Mouse (Mus musculus): ENCODE results near the gene Xdh. TPM values are rescaled to one million over a fixed set of nuclear protein-coding genes. Genes with fewer than 3 reads are reported as not detected.
"Not testable (repeated sequence)": the region's sequence is repeated elsewhere in the genome, so short reads cannot be mapped to it uniquely, and the experiment has no call there.

Xdh gene
- polyA plus RNA-seq, 1 experiment from 2014 or later, result 0.52 TPM

DNA sequence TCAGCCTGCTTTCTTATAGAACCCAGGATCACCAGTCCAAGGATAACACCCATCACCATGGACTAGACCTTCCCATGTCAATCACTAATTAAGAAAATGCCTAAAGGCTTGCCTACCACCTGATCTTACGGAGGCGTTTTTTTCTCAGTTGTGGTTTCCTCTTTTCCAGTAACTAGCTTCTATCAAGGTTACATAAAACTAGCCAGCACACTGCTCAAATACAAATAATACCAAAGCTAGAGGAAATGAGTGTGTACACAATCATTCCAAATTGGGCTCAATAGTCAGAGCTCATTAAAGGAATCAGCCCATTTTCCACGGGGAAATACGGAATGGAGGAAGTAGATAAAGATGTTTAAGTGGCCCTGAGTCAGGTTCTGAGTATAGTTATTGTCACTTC is 74.7 kb downstream of the Xdh start:
- no peak overlapping the region for H3K4me2 ChIP-seq
- H3K9me3 ChIP-seq, result no peaks in the 10 kb centered on the region
- no peak for ATAC-seq (ENCODE audit: low read depth)
- H3K9ac ChIP-seq, result no peak overlapping the region
- no peaks in the 10 kb centered on the region for H3K36me3 ChIP-seq
- H3K27ac ChIP-seq (replicated peaks), result no peak overlapping the region
- no peaks in the 10 kb centered on the region for H3K27me3 ChIP-seq
- H3K4me3 ChIP-seq, result no peak overlapping the region
- WGBS, result 93% methylated on average over 4 of the region's 4 CpGs
- H3K4me1 ChIP-seq (replicated peaks), result no peaks in the 10 kb centered on the region

DNA sequence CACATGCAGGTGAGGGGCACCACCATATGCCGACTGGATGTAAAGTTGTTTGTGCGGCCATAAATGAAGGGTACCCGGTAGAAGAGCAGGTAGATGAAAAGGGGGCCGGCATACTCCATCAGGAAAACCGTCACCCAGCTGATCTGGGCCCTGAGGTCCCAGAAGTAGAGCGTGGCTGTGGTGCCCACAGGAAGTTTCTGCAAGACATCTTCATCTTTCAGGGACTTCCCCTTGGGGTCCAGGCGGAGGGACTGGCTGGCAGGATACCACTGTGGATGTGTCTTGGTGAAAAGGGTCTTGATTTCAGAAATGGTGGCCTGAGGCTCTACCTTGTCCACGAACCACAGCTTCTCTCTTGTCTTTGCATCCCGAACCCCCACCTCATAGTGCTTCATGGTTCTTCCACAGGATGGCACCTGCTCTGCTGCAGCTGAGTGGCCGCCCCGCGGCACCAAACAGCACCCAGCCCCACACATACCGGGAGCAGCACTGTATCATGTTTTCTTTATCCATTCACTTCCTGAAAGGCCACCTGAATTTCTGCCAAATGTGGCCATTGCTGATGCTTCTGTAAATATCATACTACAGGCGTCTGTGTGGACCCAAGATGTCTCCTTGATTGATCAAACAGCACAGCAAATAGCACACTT is 78.9 kb downstream of the Xdh start:
- WGBS, result 95% methylated on average over 14 of the region's 14 CpGs
- no peak for ATAC-seq (ENCODE audit: low read depth)
- Histone ChIP-seq H3K36me3 (no peaks in the 10 kb centered on the region), H3K27me3 (no peaks in the 10 kb centered on the region), H3K4me3 (no peak overlapping the region), H3K9me3 (no peaks in the 10 kb centered on the region), H3K4me1 (replicated peaks) (no peaks in the 10 kb centered on the region), H3K9ac (no peak overlapping the region), H3K27ac (replicated peaks) (no peak overlapping the region), H3K4me2 (no peak overlapping the region)

DNA sequence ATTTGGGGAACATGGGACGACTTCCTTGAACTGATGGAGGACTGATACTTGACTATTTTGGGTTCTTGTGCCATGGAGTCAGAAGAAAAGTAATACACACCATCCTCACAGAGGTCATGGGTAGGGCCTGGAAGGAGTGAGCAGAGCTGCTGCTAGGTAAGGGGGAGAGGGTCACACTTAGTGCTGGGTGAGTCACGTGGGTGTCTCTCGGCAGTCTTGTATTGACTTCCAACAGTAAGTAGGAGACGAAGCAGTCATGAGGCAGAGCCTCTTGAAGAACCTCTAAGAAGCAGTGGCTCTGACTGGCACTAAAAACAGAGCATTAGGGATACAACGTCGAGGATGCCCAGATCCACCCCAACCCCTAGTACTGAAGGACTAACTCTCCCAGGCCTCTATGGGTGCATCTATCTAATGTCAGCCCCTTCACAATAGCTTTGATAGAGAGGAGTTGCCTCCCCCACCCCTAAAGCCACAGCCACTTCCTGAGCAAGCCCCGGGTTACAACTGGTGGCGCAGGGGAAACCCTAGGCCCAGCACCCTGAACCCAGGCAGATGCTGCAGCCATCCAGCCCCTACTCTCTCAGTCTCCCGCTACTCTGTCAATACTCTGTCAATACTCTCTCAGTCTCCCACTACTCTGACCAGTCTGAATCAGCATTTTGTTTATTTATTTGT is 80.8 kb downstream of the Xdh start:
- H3K4me1 ChIP-seq (replicated peaks), result no peaks in the 10 kb centered on the region
- ATAC-seq (ENCODE audit: low read depth), result no peak
- no peaks in the 10 kb centered on the region for H3K27me3 ChIP-seq
- no peaks in the 10 kb centered on the region for H3K36me3 ChIP-seq
- no peak overlapping the region for H3K9ac ChIP-seq
- no peak overlapping the region for H3K4me2 ChIP-seq
- no peak overlapping the region for H3K4me3 ChIP-seq
- no peak overlapping the region for H3K27ac ChIP-seq (replicated peaks)
- H3K9me3 ChIP-seq, result no peaks in the 10 kb centered on the region
- 95% methylated on average over 9 of the region's 9 CpGs for WGBS

DNA sequence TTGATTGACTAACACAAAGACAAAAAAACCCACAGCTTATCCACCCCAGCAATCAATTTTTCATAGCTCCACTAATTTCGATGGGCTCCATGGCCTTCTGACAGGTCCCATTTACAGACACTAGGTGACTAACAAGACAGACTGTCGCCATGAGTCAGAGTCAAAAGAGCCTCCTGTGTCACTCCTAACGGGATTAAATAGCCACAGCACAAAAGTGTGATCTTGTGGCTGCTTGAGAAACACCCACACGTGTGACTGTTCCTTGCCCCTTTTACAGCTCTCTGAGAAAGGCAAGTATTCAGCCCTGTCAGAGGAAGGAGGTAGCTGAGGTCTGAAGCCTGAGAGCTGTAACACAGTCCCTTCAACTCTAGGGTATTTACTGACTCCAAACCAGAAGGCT is 96.3 kb downstream of the Xdh start:
- Histone ChIP-seq H3K4me2 (no peak overlapping the region), H3K9me3 (0 out of 2 replicates have a peak, but pooled peaks cover 5% of the 10 kb centered on the region), H3K9ac (no peak overlapping the region), H3K27ac (replicated peaks) (no peak overlapping the region), H3K36me3 (no peaks in the 10 kb centered on the region), H3K4me1 (replicated peaks) (no peaks in the 10 kb centered on the region), H3K4me3 (no peak overlapping the region), H3K27me3 (no peaks in the 10 kb centered on the region)
- ATAC-seq (ENCODE audit: low read depth), result no peak
- 72% methylated on average over 4 of the region's 4 CpGs for WGBS

DNA sequence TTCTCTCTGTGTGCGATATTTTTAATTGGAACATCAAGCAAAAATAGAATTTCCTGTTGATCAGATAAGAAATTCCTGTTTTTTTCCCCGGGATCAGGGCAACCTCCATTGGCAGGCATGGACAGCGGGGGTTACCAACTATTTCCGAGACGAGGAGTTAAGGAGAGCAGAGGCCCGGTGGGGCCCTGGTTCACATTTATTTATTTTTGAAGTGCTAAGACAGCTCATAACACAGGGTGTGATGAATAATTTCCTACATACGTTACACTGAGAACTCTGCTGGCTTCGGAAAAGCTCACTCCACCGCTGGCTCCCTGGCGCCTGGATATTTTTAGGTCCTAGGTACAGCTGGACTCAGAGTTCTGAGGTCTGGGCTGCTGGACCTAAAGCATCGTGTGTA is 97.0 kb downstream of the Xdh start:
- H3K4me2 ChIP-seq, result no peak overlapping the region
- no peaks in the 10 kb centered on the region for H3K36me3 ChIP-seq
- H3K27me3 ChIP-seq, result no peaks in the 10 kb centered on the region
- H3K4me3 ChIP-seq, result no peak overlapping the region
- H3K9me3 ChIP-seq, result 0 out of 2 replicates have a peak, but pooled peaks cover 5% of the 10 kb centered on the region
- 87% methylated on average over 11 of the region's 11 CpGs for WGBS
- no peak for ATAC-seq (ENCODE audit: low read depth)
- no peak overlapping the region for H3K27ac ChIP-seq (replicated peaks)
- H3K4me1 ChIP-seq (replicated peaks), result no peaks in the 10 kb centered on the region
- H3K9ac ChIP-seq, result no peak overlapping the region

DNA sequence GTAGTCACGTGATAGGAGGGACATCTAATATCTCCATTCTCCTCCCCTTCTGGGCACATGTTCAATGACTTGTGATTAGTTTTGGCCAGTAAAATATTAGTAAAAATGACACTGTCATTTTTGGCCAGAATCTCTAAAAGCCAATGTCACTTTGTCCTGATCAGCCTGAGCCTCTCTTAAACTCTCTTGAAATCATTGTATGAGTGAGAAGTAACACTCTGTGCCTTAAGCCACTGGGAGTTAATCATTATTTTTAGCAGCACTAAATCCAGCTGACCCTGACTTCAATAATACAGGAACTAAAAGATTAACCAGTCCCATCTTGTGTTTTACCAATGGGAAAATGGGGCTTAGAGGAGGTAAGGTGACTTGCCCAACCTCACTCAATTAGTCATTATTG is 102.6 kb downstream of the Xdh start:
- 91% methylated on average over 1 of the region's 1 CpGs for WGBS
- no peak for ATAC-seq (ENCODE audit: low read depth)

DNA sequence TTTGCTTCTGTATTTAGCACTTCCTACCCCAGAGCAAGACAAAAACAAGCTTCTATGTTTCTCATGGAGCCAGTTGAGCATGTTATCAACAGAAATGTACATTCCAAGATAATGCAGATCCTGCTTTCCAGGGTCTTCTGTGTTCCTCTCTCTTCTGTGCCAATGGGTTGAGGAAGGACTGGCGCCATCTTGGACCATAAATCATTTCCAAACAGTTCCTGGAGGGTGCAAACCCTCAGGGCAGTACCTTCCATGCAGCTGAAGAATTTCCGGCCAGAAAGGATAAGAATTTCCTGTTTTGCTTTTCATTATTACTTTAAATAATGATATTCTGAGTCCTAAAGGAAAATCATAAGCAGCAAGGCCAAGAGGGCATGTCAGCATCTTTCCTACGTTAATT is 104.4 kb downstream of the Xdh start:
- Histone ChIP-seq H3K27me3 (no peaks in the 10 kb centered on the region), H3K9me3 (no peaks in the 10 kb centered on the region), H3K27ac (replicated peaks) (no peak overlapping the region), H3K9ac (no peak overlapping the region), H3K4me3 (no peak overlapping the region), H3K36me3 (no peaks in the 10 kb centered on the region), H3K4me2 (no peak overlapping the region), H3K4me1 (replicated peaks) (no peaks in the 10 kb centered on the region)
- WGBS, result 74% methylated on average over 3 of the region's 3 CpGs
- no peak for ATAC-seq (ENCODE audit: low read depth)

More for the DNA sequence above, 102.6 kb downstream of the Xdh start:
- no peak overlapping the region for H3K27ac ChIP-seq (replicated peaks)
- no peaks in the 10 kb centered on the region for H3K4me1 ChIP-seq (replicated peaks)
- no peak overlapping the region for H3K4me3 ChIP-seq
- no peaks in the 10 kb centered on the region for H3K27me3 ChIP-seq
- H3K4me2 ChIP-seq, result no peak overlapping the region
- no peaks in the 10 kb centered on the region for H3K36me3 ChIP-seq
- no peaks in the 10 kb centered on the region for H3K9me3 ChIP-seq
- H3K9ac ChIP-seq, result no peak overlapping the region

DNA sequence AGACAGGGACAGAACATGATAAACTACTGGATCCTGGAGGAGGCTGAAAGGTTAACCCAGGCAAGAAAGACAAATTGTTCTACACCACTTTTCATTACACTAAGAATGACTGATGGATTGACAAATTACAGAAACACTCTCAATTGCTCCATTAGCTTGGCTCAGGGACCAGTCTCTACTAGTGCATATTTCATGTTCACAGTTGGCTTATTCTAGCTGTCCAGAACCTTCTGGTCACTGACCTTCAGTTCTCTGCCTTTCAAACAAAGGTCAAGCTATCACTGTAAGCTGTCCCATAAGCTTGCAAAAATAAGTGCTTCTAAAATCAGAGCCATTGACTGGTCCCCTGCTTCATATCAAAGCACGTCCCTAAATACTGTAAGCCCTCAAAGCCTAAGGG is 107.0 kb downstream of the Xdh start:
- Histone ChIP-seq H3K27ac (replicated peaks) (no peak overlapping the region), H3K4me3 (no peak overlapping the region), H3K9ac (no peak overlapping the region), H3K27me3 (no peaks in the 10 kb centered on the region), H3K4me2 (no peak overlapping the region), H3K36me3 (no peaks in the 10 kb centered on the region), H3K9me3 (no peaks in the 10 kb centered on the region), H3K4me1 (replicated peaks) (no peaks in the 10 kb centered on the region)
- no peak for ATAC-seq (ENCODE audit: low read depth)
- WGBS, result 81% methylated on average over 1 of the region's 1 CpGs

DNA sequence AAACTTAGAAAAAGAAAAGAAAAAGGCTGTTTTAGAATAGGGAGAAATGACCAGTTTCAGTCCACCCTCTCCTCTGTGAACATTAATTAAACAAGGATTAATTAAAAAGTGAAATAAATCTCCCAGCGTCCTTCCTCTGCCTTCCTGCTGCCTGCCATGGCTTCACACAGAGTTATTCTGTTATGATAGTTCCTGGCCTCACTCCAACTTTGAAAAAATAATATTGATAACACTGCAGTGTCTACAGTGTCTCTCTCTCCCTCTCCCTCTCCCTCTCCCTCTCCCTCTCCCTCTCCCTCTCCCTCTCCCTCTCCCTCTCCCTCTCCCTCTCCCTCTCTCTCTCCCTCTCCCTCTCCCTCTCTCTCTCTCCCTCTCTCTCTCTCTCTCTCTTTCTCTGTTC is 110.1 kb downstream of the Xdh start:
- not testable (repeated sequence) for H3K9me3 ChIP-seq; H3K27ac ChIP-seq (replicated peaks); H3K36me3 ChIP-seq; H3K4me2 ChIP-seq; H3K9ac ChIP-seq; H3K4me3 ChIP-seq; H3K4me1 ChIP-seq (replicated peaks); ATAC-seq (ENCODE audit: low read depth); H3K27me3 ChIP-seq
- 54% methylated on average over 1 of the region's 1 CpGs for WGBS

DNA sequence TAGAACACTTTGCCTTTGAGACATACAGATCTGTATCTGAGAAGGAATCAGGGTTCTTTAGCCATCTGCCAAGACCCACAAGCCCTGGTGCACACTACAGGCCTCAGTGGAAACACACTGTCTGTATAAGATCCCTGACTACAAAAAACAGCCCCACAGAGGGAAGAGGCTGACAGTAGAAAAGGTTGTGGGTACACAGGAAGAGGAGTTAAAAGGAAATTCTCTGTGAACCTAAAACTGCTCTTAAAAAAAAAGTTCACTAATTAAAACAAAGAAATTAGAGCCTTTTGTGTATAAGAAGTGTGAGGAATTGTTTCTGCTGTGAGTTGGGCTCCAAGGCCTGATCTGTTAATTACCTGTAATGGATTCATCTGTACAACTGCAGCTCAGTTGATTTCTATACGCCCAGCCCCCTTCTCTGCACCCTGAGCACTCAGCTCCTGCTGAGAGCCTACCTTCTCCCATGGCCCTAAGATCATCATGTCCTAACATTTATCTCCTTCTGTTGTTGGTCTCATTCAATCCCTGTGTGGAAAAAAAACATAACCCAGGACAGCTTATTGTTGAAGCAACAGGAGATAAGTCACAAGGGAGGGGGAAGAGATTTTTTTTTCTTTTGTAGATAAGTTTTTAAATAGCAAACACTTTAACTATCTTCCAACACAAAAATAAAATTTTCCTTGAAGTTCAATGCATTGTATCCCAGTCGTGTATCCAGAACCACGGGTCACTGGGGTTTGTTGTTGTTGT is 110.7 kb downstream of the Xdh start:
- Histone ChIP-seq H3K4me1 (replicated peaks) (no peaks in the 10 kb centered on the region), H3K4me3 (no peak overlapping the region), H3K27me3 (no peaks in the 10 kb centered on the region), H3K27ac (replicated peaks) (no peak overlapping the region), H3K9me3 (no peaks in the 10 kb centered on the region), H3K9ac (no peak overlapping the region), H3K4me2 (no peak overlapping the region), H3K36me3 (no peaks in the 10 kb centered on the region)
- WGBS, result 73% methylated on average over 3 of the region's 3 CpGs
- no peak for ATAC-seq (ENCODE audit: low read depth)

DNA sequence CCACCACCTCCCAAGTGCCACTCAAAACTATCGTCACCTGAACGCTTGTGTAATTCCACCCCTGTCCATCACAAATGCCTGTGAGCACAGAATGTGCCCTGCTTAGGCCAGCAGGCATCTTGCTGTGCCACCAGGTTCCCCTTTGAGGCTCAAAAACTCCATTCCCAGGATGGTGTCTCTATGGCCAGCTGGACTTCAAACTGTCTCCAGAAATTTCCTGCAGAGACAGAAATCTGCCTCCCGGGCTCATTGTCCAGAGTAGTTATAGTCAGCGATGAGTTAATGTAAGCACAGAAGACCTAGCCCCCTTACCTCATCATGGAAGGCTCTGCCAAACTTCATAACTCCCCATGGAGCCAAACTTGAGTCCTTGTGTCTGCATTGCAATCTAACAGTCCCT is 112.8 kb downstream of the Xdh start:
- H3K27me3 ChIP-seq, result no peaks in the 10 kb centered on the region
- H3K27ac ChIP-seq (replicated peaks), result no peak overlapping the region
- H3K4me3 ChIP-seq, result no peak overlapping the region
- H3K36me3 ChIP-seq, result 0 out of 2 replicates have a peak, but pooled peaks cover 3% of the 10 kb centered on the region
- ATAC-seq (ENCODE audit: low read depth), result no peak
- no peak overlapping the region for H3K4me2 ChIP-seq
- no peaks in the 10 kb centered on the region for H3K4me1 ChIP-seq (replicated peaks)
- WGBS, result 86% methylated on average over 4 of the region's 4 CpGs
- H3K9ac ChIP-seq, result no peak overlapping the region
- H3K9me3 ChIP-seq, result no peaks in the 10 kb centered on the region

DNA sequence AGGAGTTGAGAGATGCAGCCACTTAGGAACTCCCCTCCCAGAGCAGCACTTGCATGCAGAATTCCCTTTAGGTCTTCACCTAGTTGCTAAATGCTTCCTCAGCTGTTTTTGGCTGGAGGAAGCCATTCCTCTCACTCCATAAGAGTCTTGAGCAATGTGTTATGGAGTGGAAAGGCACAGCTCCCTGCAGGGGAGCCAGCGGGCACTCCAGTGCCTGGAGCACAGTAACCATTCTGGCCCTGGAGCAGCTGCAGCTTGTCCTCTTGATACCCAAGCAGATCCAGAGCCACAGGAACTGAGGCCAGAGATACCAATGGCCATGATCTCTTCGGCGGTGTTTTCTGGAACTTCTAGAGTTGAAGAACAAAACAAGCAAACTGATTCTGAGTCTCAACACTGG is 113.4 kb downstream of the Xdh start:
- no peak overlapping the region for H3K4me2 ChIP-seq
- H3K9me3 ChIP-seq, result no peaks in the 10 kb centered on the region
- ATAC-seq (ENCODE audit: low read depth), result no peak
- no peak overlapping the region for H3K4me3 ChIP-seq
- no peaks in the 10 kb centered on the region for H3K4me1 ChIP-seq (replicated peaks)
- no peak overlapping the region for H3K27ac ChIP-seq (replicated peaks)
- WGBS, result 96% methylated on average over 3 of the region's 3 CpGs
- H3K9ac ChIP-seq, result no peak overlapping the region
- 0 out of 2 replicates have a peak, but pooled peaks cover 5% of the 10 kb centered on the region for H3K36me3 ChIP-seq
- no peaks in the 10 kb centered on the region for H3K27me3 ChIP-seq
